Mouse (Mus musculus) C2C12 (cell line): ENCODE results near the gene Ubald1.

ENCODE experiments used
- CTCF ChIP-seq: IDR thresholded peaks from one replicate; pipeline ENCODE4 v1.5.1; 2011; ENCODE audit not compliant: control insufficient read depth, insufficient read depth, insufficient read length
- FOSL1 ChIP-seq: IDR thresholded peaks from one replicate; pipeline ENCODE4 v1.8.0; 2011; ENCODE audit warnings: mild to moderate bottlenecking, low read length; ENCODE audit not compliant: poor library complexity, insufficient read depth, severe bottlenecking
- MAX ChIP-seq: IDR thresholded peaks from one replicate; pipeline ENCODE4 v1.6.1; 2011; ENCODE audit warnings: mild to moderate bottlenecking, control low read depth
- MYOD1 ChIP-seq: IDR thresholded peaks from one replicate; pipeline ENCODE4 v1.6.1; 2011; ENCODE audit warnings: low read depth; ENCODE audit not compliant: control insufficient read depth, insufficient read length
- MYOG ChIP-seq: IDR thresholded peaks from one replicate; pipeline ENCODE4 v1.6.1; 2011; ENCODE audit not compliant: control insufficient read depth, insufficient read length; ENCODE audit errors: extremely low read depth
- USF1 ChIP-seq: IDR thresholded peaks from one replicate; pipeline ENCODE4 v1.6.1; 2011; ENCODE audit warnings: low read depth, mild to moderate bottlenecking, control low read depth, moderate library complexity

DNA sequence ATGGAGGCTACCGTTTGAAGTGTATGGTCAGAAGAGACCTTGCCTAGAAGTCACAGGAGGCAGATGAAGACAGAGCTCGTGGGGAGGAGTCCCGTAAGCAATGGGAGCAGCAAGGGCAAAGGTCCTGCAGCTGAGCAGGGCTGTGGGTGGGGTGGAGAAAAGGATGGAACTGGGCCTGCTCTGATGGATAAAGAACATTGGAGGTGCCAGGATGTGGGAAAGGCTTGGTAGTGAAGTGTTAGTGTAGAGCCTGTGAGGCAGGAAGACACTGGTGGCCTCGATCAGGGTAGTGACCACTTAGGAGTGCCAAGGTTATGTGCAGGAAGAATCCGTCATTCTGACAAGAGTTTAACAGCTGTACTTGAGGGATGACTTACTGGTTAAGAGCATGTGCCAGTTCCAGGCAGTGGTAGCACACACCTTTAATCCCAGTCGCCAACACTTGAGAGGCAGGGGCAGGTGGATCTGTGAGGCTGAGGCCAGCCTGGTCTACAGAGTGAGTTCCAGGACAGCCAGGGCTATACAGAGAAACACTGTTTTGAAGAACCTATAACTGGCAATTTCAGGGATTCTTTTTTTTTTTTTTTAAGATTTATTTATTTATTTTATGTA lies 23.5 kb upstream of the Ubald1 start:
- TF ChIP-seq CTCF, result no peak
- TF ChIP-seq USF1, result no peak
- no peak for TF ChIP-seq MAX
- TF ChIP-seq MYOD1, result peak; percentile 72
- TF ChIP-seq MYOG, result no peak
- TF ChIP-seq FOSL1, result no peak
